Mouse (Mus musculus) forebrain, embryonic 14.5 days (tissue): ENCODE measurements around the gene Vmn2r107. TPM values are rescaled to one million over a fixed set of nuclear protein-coding genes. Genes with fewer than 3 reads are reported as not detected.

Experiments
- ATAC-seq: fragments of 200-750 bp; cut with Nextera tagmentation; 2 replicates; pipeline ENCODE4 v1.8.0; 2017; ENCODE audit warnings: mild to moderate bottlenecking, moderate library complexity
- DNase-seq: peaks from one replicate; pipeline ENCODE4 v3.0.0-alpha.2; 2015; ENCODE audit warnings: low spot score
- H3K27ac ChIP-seq: fragments of 300-500 bp; sonication (generic); 2 replicates; pipeline ENCODE4 v1.5.1; 2014; ENCODE audit warnings: low read depth, mild to moderate bottlenecking, control low read depth, low read length, moderate library complexity
- H3K27me3 ChIP-seq: fragments of 300-500 bp; sonication (generic); replicated peaks from 2 replicates; pipeline ENCODE4 v1.6.1; 2014; ENCODE audit warnings: low read length, control low read depth, mixed read lengths; ENCODE audit not compliant: control insufficient read depth, insufficient read depth
- H3K36me3 ChIP-seq: fragments of 300-500 bp; sonication (generic); 2 replicates; pipeline ENCODE4 v1.6.1; 2014; ENCODE audit warnings: low read length, control low read depth; ENCODE audit not compliant: control insufficient read depth, insufficient read depth
- H3K4me1 ChIP-seq: fragments of 300-500 bp; sonication (generic); 2 replicates; pipeline ENCODE4 v1.6.1; 2014; ENCODE audit warnings: antibody characterized with exemption, low read length, control low read depth; ENCODE audit not compliant: control insufficient read depth, insufficient read depth
- H3K4me2 ChIP-seq: fragments of 300-500 bp; sonication (generic); 2 replicates; pipeline ENCODE4 v1.6.1; 2014; ENCODE audit warnings: mild to moderate bottlenecking, control low read depth, low read length
- H3K4me3 ChIP-seq: fragments of 300-500 bp; sonication (generic); 2 replicates; pipeline ENCODE4 v1.5.1; 2014; ENCODE audit warnings: low read depth, low read length, control low read depth
- H3K9ac ChIP-seq: fragments of 300-500 bp; sonication (generic); 2 replicates; pipeline ENCODE4 v1.6.1; 2014; ENCODE audit warnings: mild to moderate bottlenecking, low read length, control low read depth, moderate library complexity
- H3K9me3 ChIP-seq: fragments of 300-500 bp; sonication (generic); replicated peaks from 2 replicates; pipeline ENCODE4 v1.6.1; 2016; ENCODE audit warnings: low read length, control low read depth, mixed read lengths; ENCODE audit not compliant: control insufficient read depth
- WGBS: fragments of 180-500 bp; shearing (Covaris S2); extraction: QIAGEN DNeasy Blood & Tissue Kit; methylation state at CpG from one replicate; pipeline ENCODE4 v1.1.7; 2014; 5-methylcytosine and 5-hydroxymethylcytosine counted together
- polyA plus RNA-seq: library from polyadenylated mRNA; unstranded; fragments of >200 nt; fragmentation: Nextera tagmentation; extraction: Ambion mirVana; gene quantifications from 2 replicates; pipeline ENCODE4 v1.2.1, GENCODE M21; 2014

Vmn2r107 gene
- not detected in 2 replicates for polyA plus RNA-seq

DNA sequence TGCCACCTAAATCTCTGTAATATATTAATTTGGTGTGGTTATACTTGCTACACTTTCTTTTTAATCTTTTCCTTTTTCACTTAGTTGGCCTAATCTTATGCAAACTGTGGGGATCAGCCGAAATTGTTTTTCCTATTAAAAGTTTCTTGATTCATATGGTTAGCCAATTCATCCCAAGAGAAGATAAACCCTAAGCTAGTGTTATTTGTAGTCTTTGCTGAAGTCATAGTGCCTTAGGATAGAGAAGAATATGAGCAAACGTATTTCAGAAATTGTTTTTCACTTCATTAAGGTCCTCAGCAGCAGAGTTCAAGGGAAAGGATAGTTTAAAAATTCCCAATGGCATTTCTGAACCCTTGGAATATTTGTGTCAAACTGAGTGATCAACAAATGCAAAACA is at the start of gene Vmn2r107:
Gene Vmn2r107, plus strand, starts transcription at position 301 of the 400 bp plus-strand sequence.
- Histone ChIP-seq H3K9me3 (no peaks in the 10 kb centered on the region), H3K4me2 (no peak within 1 kb of the TSS), H3K27ac (no peak within 1 kb of the TSS), H3K36me3 (no peaks in the 10 kb centered on the region), H3K27me3 (no peaks in the 10 kb centered on the region), H3K4me3 (no peak within 1 kb of the TSS), H3K9ac (no peak within 1 kb of the TSS), H3K4me1 (no peaks in the 10 kb centered on the region)
- WGBS = 58% methylated on average over 2 of the region's 2 CpGs
- DNase-seq (no peak), ATAC-seq (no peak)

DNA sequence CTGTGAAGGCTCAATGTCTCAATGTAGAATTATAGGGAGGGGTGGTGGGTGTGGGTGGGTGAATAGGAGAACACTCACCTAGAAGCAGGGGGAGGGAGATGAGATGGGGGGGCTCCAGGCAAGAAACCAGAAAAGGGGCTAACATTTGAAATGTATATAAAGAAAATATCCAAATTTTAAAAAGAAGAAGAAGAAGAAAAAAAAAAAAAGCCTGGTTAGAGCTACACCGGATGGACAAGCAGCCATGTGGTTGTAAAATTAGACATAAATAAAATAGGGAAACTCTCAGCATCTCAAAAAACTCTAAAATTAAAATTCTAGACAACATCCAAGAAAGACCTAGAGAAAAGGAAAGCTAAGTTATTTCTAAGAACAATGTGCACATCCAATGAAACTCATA is 39.3 kb upstream of the Vmn2r107 start:
- Histone ChIP-seq H3K36me3 (no peaks in the 10 kb centered on the region), H3K4me2 (no peak overlapping the region), H3K4me3 (no peak overlapping the region), H3K9me3 (0 out of 2 replicates have a peak, but pooled peaks cover 3% of the 10 kb centered on the region), H3K27ac (no peak overlapping the region), H3K4me1 (no peaks in the 10 kb centered on the region), H3K27me3 (no peaks in the 10 kb centered on the region), H3K9ac (no peak overlapping the region)
- ATAC-seq = no peak
- DNase-seq = no peak
- WGBS = 96% methylated on average over 1 of the region's 1 CpGs

DNA sequence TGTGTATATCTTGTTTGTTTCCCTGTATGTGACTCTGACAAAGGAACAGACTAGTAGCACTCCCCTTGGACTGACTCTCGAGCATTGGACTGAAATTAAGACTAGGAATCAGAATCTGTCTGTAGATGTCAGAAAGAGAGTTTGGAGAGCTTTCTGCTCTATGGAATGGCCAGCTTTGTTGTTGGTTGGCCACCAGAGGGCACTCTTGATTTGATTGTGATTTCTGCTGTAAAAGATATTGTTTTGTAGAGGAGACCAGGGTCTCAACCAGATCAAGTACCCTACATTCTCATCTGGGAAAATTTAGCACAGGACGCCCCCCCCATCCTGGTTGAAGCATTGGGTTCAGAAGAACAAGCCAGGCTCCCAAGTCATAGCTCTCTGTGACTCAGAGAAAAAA is 54.1 kb downstream of the Vmn2r107 start:
- 37% methylated on average over 2 of the region's 2 CpGs for WGBS
- Histone ChIP-seq H3K9ac (no peak overlapping the region), H3K9me3 (peaks cover 12% of the 10 kb centered on the region), H3K36me3 (no peaks in the 10 kb centered on the region), H3K27ac (no peak overlapping the region), H3K4me2 (no peak overlapping the region), H3K4me1 (no peaks in the 10 kb centered on the region), H3K27me3 (no peaks in the 10 kb centered on the region), H3K4me3 (no peak overlapping the region)
- DNase-seq (no peak), ATAC-seq (no peak)

DNA sequence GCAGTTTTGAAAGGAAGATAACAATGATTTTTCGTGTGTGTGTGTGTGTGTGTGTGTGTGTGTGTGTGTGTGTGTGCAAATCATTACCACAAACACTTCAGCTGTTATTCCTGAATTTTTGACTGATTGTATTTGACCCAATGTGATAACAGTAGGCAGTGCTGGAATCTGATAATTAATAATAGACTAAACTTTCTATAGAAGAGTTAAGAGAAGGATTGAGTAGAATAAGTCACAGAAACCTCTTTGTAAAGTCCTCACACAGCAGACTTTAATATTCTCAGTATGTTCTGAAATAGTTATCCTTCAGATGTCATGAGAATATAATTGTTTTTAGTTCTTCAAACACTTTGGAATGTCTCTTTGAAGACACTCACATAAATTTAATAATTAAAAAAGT is 68.8 kb downstream of the Vmn2r107 start, which contains the start of gene Vmn1r224:
Gene Vmn1r224, plus strand, starts transcription at position 301 of the 400 bp plus-strand sequence.
- WGBS = 26% methylated on average over 1 of the region's 1 CpGs

More for the DNA sequence above, 68.8 kb downstream of the Vmn2r107 start, which contains the start of gene Vmn1r224:
- DNase-seq = no peak
- Histone ChIP-seq H3K4me3 (no peak within 1 kb of the TSS), H3K4me1 (no peaks in the 10 kb centered on the region), H3K9me3 (peaks cover 6% of the 10 kb centered on the region), H3K27me3 (no peaks in the 10 kb centered on the region), H3K36me3 (no peaks in the 10 kb centered on the region), H3K4me2 (no peak within 1 kb of the TSS), H3K27ac (no peak within 1 kb of the TSS), H3K9ac (no peak within 1 kb of the TSS)
- no peak for ATAC-seq

Other genes with a start within 250 kb of the Vmn2r107 start
- gene Fpr-rs7, start 231.0 kb upstream of the Vmn2r107 start, polyA plus RNA-seq = not detected in 2 replicates
- not detected in 2 replicates for gene Fpr-rs6, start 162.1 kb upstream of the Vmn2r107 start, polyA plus RNA-seq
- gene Vmn2r105, start 110.2 kb upstream of the Vmn2r107 start, polyA plus RNA-seq = not detected in 2 replicates
- gene Vmn2r106, start 59.7 kb upstream of the Vmn2r107 start, polyA plus RNA-seq = not detected in 2 replicates
- gene Vmn1r224, start 68.9 kb downstream of the Vmn2r107 start, polyA plus RNA-seq = not detected in 2 replicates
- gene Vmn2r108, start 136.1 kb downstream of the Vmn2r107 start, polyA plus RNA-seq = not detected in 2 replicates
- gene Vmn1r225, start 152.9 kb downstream of the Vmn2r107 start, polyA plus RNA-seq = not detected in 2 replicates
- not detected in 2 replicates for gene Vmn2r109, start 219.5 kb downstream of the Vmn2r107 start, polyA plus RNA-seq